Mouse (Mus musculus) cerebellum, adult 11-12 months (tissue): Measurements from ENCODE around the gene Sprr2b.
"Not testable (repeated sequence)": the region's sequence is repeated elsewhere in the genome, so short reads cannot be mapped to it uniquely, and the experiment has no call there.

ENCODE experiments used
- DNase-seq: peaks from one replicate; pipeline ENCODE4 v3.0.0; 2022

The Sprr2b gene

GRCm38 (mm10) chr3:92316320-92316719 lies at the start of gene Sprr2b:
TSS of gene Sprr2b (plus strand) at chr3:92316620.
- DNase-seq: no peak

GRCm38 (mm10) chr3:92271414-92271985 lies 44.9 kb upstream of the Sprr2b start:
- not testable (repeated sequence) for DNase-seq

GRCm38 (mm10) chr3:92273504-92273903 lies 42.9 kb upstream of the Sprr2b start:
- DNase-seq: not testable (repeated sequence)

DNA sequence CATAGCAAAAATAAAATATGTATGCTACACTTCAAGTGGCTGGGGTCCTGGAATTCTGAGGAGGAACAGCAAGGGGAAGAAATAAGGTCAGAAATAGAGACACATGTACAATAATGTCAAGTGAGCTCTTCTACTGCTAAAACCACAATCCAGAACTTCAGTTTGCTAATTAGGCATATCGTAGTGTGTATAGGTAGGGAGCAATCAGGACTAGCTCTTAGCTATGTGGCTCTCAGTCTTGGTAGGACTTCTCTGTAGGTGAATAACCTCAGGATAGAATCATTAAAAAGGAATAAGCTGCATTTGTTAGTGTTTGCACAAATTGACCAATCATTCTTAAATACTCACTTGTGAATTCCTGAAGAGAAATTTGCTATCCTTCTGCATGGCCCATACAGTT lies 42.4 kb upstream of the Sprr2b start:
- DNase-seq: not testable (repeated sequence)

- DNase-seq: not testable (repeated sequence)
These were observed 36.8 kb upstream of the Sprr2b start for GRCm38 (mm10) chr3:92279663-92280062.

GRCm38 (mm10) chr3:92280963-92281606 lies 35.3 kb upstream of the Sprr2b start:
- DNase-seq: not testable (repeated sequence)

DNA sequence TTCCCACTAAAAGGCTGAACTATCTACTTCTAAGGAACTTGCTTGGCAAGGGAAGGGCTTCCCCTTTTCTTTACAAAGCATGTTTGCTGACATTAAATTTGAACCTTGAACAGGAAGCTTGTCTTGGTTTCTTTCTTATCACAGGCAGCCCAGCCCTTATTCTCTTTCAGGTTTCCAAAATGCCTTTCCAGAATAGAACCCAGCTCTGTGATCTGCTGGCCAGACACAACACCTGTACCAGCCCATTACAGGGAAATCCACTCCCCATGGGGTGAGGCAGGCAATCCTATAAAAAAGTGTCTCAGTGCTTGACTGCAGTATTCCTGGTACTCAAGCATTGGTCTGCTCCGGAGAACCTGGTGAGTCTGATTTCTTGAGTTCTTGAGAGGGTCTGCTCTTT lies 31.3 kb upstream of the Sprr2b start, which contains the start of gene Sprr2a3:
TSS of gene Sprr2a3 (plus strand) at position 317 of the 400 bp plus-strand sequence.
- DNase-seq: not testable (repeated sequence)

- DNase-seq: not testable (repeated sequence)
These were observed 27.9 kb upstream of the Sprr2b start for GRCm38 (mm10) chr3:92288489-92288888.

- DNase-seq: no peak
These were observed 9.0 kb upstream of the Sprr2b start for GRCm38 (mm10) chr3:92307406-92307805.

GRCm38 (mm10) chr3:92317384-92317783 lies 964 bp downstream of the Sprr2b start:
- DNase-seq: no peak

GRCm38 (mm10) chr3:92336278-92336677 lies 19.9 kb downstream of the Sprr2b start:
- no peak for DNase-seq

- DNase-seq: no peak
These were observed 22.4 kb downstream of the Sprr2b start, which contains the start of gene Sprr2d for GRCm38 (mm10) chr3:92338840-92339239. TSS of gene Sprr2d (plus strand) at chr3:92339140.

DNA sequence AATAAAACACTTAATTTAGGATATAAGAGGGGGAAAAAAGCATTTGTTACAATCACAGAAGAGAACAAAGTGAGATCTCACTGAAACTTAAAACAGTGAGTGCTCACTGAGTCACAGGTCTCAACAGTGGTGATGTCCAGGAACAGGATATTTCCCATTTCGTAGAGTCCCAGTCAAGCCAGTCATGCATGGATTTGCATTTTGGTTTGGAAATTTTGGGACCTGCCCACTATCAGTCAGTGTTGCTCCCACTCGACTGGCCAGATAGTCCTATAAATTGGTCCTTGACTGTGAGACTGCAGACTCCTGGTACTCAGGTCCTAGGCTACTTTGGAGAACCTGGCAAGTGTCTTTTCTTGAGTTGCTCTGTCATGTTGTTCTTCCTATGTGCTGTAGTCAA lies 35.4 kb downstream of the Sprr2b start, which contains the start of gene Sprr2e:
TSS of gene Sprr2e (plus strand) at position 301 of the 400 bp plus-strand sequence.
- no peak for DNase-seq

DNA sequence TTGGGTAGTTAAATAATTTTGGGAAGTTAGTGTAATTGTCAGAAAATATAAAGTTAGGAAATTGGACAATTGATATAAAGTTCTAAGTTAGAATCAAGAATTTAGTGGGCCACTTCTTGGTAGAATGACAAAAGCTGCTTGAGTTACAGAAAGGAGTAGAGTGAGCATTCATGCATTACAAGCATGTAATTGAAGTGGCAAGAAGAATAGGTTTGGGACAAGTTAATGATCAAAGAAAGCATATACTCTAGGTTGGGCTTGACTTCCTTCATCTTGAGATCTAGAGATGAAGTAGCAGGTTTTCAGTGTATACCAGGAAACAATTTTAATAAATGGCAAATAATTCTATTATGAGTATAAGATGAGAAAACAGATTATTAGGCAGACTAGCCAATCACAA lies 45.2 kb downstream of the Sprr2b start:
- no peak for DNase-seq

DNA sequence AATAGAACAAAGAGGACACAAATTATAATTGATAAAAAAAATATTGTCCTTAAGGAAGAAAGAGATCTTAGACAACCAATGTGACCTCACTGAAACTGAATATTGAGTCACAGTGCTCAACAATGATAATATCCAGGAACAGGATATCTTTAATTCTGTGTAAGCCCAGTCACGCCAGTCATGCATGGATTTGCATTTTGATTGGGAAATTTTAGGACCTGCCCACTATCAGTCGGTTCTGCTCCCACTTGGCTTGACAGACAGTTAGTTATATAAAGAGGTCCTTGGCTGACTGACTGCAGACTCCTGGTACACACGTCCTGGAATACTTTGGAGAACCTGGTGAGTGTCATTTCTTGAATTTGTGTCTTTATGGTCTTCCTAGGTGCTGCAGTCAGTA lies 48.5 kb downstream of the Sprr2b start, which contains the start of gene Sprr2f:
TSS of gene Sprr2f (plus strand) at position 301 of the 400 bp plus-strand sequence.
- no peak for DNase-seq
